Mouse (Mus musculus): ENCODE data around the gene Rnf227.

GRCm38 (mm10) chr11:69356544-69356943 is 16.3 kb downstream of the Rnf227 start:
- TF ChIP-seq POLR2A (IDR thresholded peaks at IDR 0.05; ENCODE audit: insufficient read length, low read depth) (no peak), MAX (IDR thresholded peaks at IDR 0.05; ENCODE audit: low read depth) (no peak), USF1 (IDR thresholded peaks at IDR 0.05; ENCODE audit: low read depth) (no peak), TCF12 (IDR thresholded peaks at IDR 0.05; ENCODE audit: insufficient read depth, poor library complexity, severe bottlenecking) (no peak), E2F4 (IDR thresholded peaks at IDR 0.05; ENCODE audit: insufficient read depth) (no peak), TCF3 (IDR thresholded peaks at IDR 0.05; ENCODE audit: insufficient read length, low read depth) (no peak), POLR2AphosphoS2 (IDR thresholded peaks at IDR 0.05; ENCODE audit: insufficient read length, low read depth) (no peak)

All from myocyte (in vitro differentiated cells).